ENCODE assay signal across 8 mouse cellular contexts in the genomic region with DNA sequence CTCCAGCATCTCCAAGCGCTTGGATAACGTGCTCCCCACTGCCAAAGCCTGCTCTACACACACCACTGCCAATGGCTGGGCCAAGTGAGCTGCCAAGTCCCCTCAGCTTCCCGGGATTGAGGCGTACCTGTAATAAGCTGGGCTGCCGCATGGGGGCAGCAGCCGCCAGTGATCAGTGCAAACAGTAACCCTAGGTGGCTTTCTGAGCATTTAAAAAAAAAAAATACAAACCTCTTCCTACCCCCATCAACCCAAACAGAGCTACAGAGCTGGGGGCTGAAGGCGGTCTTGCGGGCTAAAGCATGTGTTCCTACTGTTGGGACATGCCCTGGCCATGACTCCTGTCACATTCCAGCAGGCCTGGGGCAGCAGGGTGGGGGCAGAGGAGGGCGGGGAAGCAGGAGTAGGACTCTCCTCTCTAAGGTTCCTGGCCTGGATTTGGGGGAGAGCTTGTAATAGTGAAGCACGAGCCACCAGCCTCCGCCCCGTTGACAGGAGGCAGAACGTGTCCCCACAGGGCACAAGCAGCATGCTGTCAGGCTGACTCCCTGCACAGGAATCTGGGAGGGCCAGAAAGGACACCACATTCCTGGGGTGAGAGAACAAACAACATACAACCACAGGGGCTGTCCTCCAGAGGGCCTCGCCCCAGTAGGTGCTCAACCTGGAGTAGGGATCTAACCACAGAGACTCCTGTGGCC. TPM values are rescaled to one million over a fixed set of nuclear protein-coding genes. Genes with fewer than 3 reads are reported as not detected.
A peak's percentile ranks its signal among the peaks of the same experiment; 100 is the strongest.
DNase-seq lines count a peak whose midpoint lies in the region; ATAC-seq and TF ChIP-seq lines count a peak whose summit lies in the region.

No protein-coding gene starts in this region.

- peak; percentile 37 for ATAC-seq in heart, embryonic 16.5 days (replicated peaks; ENCODE audit: extremely low read depth, insufficient read depth, low FRiP score)
- no peak for ATAC-seq in liver, embryonic 14.5 days (ENCODE audit: insufficient read depth)
- no peak for ATAC-seq in neural tube, embryonic 11.5 days (ENCODE audit: insufficient read depth, low FRiP score, low TSS enrichment)

- no peak overlapping the region for H3K9ac ChIP-seq in heart, embryonic 16.5 days (ENCODE audit: low read length)
- no peak overlapping the region for H3K9ac ChIP-seq in liver, embryonic 14.5 days (replicated peaks)
- no peak overlapping the region for H3K9ac ChIP-seq in neural tube, embryonic 11.5 days (ENCODE audit: low read length)

- no peak for TF ChIP-seq POLR2A in embryonic fibroblast, embryonic 13.5 days (IDR thresholded peaks at IDR 0.05; ENCODE audit: low read depth, low read length)
- no peak for TF ChIP-seq POLR2A in thymus, adult 2 months (IDR thresholded peaks at IDR 0.05; ENCODE audit: control insufficient read depth, extremely low read depth, insufficient read depth, low read length, poor library complexity)

- no peak overlapping the region for H3K4me2 ChIP-seq in heart, embryonic 16.5 days (ENCODE audit: low read depth, low read length)
- H3K4me2 ChIP-seq in liver, embryonic 14.5 days (ENCODE audit: low read depth), result no peak overlapping the region
- no peak overlapping the region for H3K4me2 ChIP-seq in neural tube, embryonic 11.5 days (ENCODE audit: low read depth)

- TF ChIP-seq EP300 in liver, embryonic 14.5 days (IDR thresholded peaks at IDR 0.05; ENCODE audit: low read depth), result no peak

- H3K4me3 ChIP-seq in embryonic fibroblast, embryonic 13.5 days (ENCODE audit: insufficient read depth, low read length), result no peak overlapping the region
- no peak overlapping the region for H3K4me3 ChIP-seq in heart, embryonic 16.5 days (ENCODE audit: low read length)
- H3K4me3 ChIP-seq in liver, embryonic 14.5 days (ENCODE audit: insufficient read depth in 1 of 2, low read depth in 2 of 2, low read length in 2 of 2), result no peak overlapping the region
- H3K4me3 ChIP-seq in neural tube, embryonic 11.5 days (ENCODE audit: low read depth, low read length), result no peak overlapping the region
- H3K4me3 ChIP-seq in thymus, adult 2 months (ENCODE audit: control insufficient read depth, insufficient read depth, low read length), result no peak overlapping the region

- no peaks in the 10 kb centered on the region for H3K27me3 ChIP-seq in heart, embryonic 16.5 days (ENCODE audit: control insufficient read depth, insufficient read depth, low read length)
- H3K27me3 ChIP-seq in liver, embryonic 14.5 days (ENCODE audit: control insufficient read depth, insufficient read depth, low read length), result no peaks in the 10 kb centered on the region
- no peaks in the 10 kb centered on the region for H3K27me3 ChIP-seq in neural tube, embryonic 11.5 days (ENCODE audit: control insufficient read depth, insufficient read depth, low read length)
- no peaks in the 10 kb centered on the region for H3K27me3 ChIP-seq in thymus, adult 2 months (ENCODE audit: control insufficient read depth, insufficient read depth, low read length)

- H3K4me1 ChIP-seq in embryonic fibroblast, embryonic 13.5 days (ENCODE audit: control insufficient read depth, insufficient read depth, low read length), result peaks cover 28% of the 10 kb centered on the region
- H3K4me1 ChIP-seq in heart, embryonic 16.5 days (ENCODE audit: control insufficient read depth, insufficient read depth, low read length), result peaks cover 25% of the 10 kb centered on the region
- H3K4me1 ChIP-seq in liver, embryonic 14.5 days (replicated peaks; ENCODE audit: control insufficient read depth in 2 of 2, insufficient read depth in 2 of 2, low read length in 1 of 2), result no peaks in the 10 kb centered on the region
- H3K4me1 ChIP-seq in neural tube, embryonic 11.5 days (ENCODE audit: control insufficient read depth, insufficient read depth, low read length), result no peaks in the 10 kb centered on the region
- no peaks in the 10 kb centered on the region for H3K4me1 ChIP-seq in thymus, adult 2 months (replicated peaks; ENCODE audit: control insufficient read depth, insufficient read depth, low read length)

- 17% methylated on average over 14 of the region's 14 CpGs for WGBS in heart, embryonic 16.5 days
- WGBS in liver, embryonic 14.5 days (ENCODE audit: insufficient replicate concordance), result 30% methylated on average over 14 of the region's 14 CpGs
- 33% methylated on average over 14 of the region's 14 CpGs for WGBS in neural tube, embryonic 11.5 days
- 50% methylated on average over 14 of the region's 14 CpGs for WGBS in thymus, adult 2 months

- peak; percentile 58; the same call in 1 of the 2 replicates for TF ChIP-seq CTCF in embryonic fibroblast, embryonic 13.5 days (IDR thresholded peaks at IDR 0.05; ENCODE audit: borderline replicate concordance, insufficient read depth, low read length)
- TF ChIP-seq CTCF in liver, embryonic 14.5 days (IDR thresholded peaks at IDR 0.05; ENCODE audit: low read depth), result peak; percentile 91
- TF ChIP-seq CTCF in thymus, adult 2 months (IDR thresholded peaks at IDR 0.05; ENCODE audit: borderline replicate concordance, control insufficient read depth, extremely low read depth, insufficient read depth, low read length, poor library complexity), result peak; percentile 74

- peaks cover 41% of the 10 kb centered on the region for H3K36me3 ChIP-seq in heart, embryonic 16.5 days (ENCODE audit: control insufficient read depth, insufficient read depth)
- H3K36me3 ChIP-seq in liver, embryonic 14.5 days (replicated peaks; ENCODE audit: control insufficient read depth, insufficient read depth, low read depth), result peaks cover 13% of the 10 kb centered on the region
- H3K36me3 ChIP-seq in neural tube, embryonic 11.5 days (ENCODE audit: control insufficient read depth, insufficient read depth, low read length), result peaks cover 18% of the 10 kb centered on the region
- H3K36me3 ChIP-seq in thymus, adult 2 months (ENCODE audit: control insufficient read depth, insufficient read depth, low read length), result peaks cover 32% of the 10 kb centered on the region

- peak overlapping the region; percentile 44 for H3K27ac ChIP-seq in embryonic fibroblast, embryonic 13.5 days (ENCODE audit: insufficient read depth, low read length)
- H3K27ac ChIP-seq in heart, embryonic 16.5 days (ENCODE audit: low read length), result peak overlapping the region; percentile 2
- H3K27ac ChIP-seq in liver, embryonic 14.5 days, result no peak overlapping the region
- H3K27ac ChIP-seq in neural tube, embryonic 11.5 days (ENCODE audit: low read depth, low read length), result no peak overlapping the region
- no peak overlapping the region for H3K27ac ChIP-seq in thymus, adult 2 months (ENCODE audit: control insufficient read depth, insufficient read depth, low read length)

- peak; percentile 75 for DNase-seq in CD4-positive helper T cell, adult 2 months (ENCODE audit: low read depth, low spot score)
- peak; percentile 79 to 88 for DNase-seq in adrenal gland, postnatal 36 days
- DNase-seq in kidney, postnatal 25 days, result peak; percentile 77 to 80
- no peak for DNase-seq in liver, embryonic 14.5 days (ENCODE audit: low read depth in 3 of 3, low spot score in 3 of 3)
- peak; percentile 86 for DNase-seq in neural tube, embryonic 11.5 days (ENCODE audit: low spot score)
- DNase-seq in thymus, adult 2 months, result peak; percentile 76

- no peaks in the 10 kb centered on the region for H3K9me3 ChIP-seq in heart, embryonic 16.5 days (replicated peaks; ENCODE audit: control insufficient read depth, low read length)
- no peaks in the 10 kb centered on the region for H3K9me3 ChIP-seq in liver, embryonic 14.5 days (ENCODE audit: control insufficient read depth, low read length)
- no peaks in the 10 kb centered on the region for H3K9me3 ChIP-seq in neural tube, embryonic 11.5 days (ENCODE audit: control insufficient read depth, low read length)

RNA-seq across cellular contexts. Expression of a gene that starts 12.7 kb away (rescaled TPM):
- total RNA-seq in adrenal gland, postnatal 36 days (2021), result 1 to 10 TPM; 5.4 to 8.9 TPM
- polyA plus RNA-seq in embryonic fibroblast, embryonic 13.5 days (2011; ENCODE audit: insufficient read length, low read depth, missing spikeins), result 1.6 and 3.5 TPM in 2 replicates
- 0.64 and 0.68 TPM in 2 replicates for polyA plus RNA-seq in heart, embryonic 16.5 days (2015; fragmentation: Nextera tagmentation; extraction: Ambion mirVana)
- polyA plus RNA-seq in liver, embryonic 14.5 days (2012; rRNA removed), result 0.11 and 0.17 TPM in 2 replicates
- polyA plus RNA-seq in liver, embryonic 14.5 days (2014; fragmentation: Nextera tagmentation; extraction: Ambion mirVana), result 0.08 TPM in 1 of 2 replicates, not detected in the other
- 1.7 and 2.8 TPM in 2 replicates for polyA plus RNA-seq in neural tube, embryonic 11.5 days (2014; fragmentation: Nextera tagmentation; extraction: Ambion mirVana)
- polyA plus RNA-seq in thymus, adult 2 months (2012; rRNA removed), result 4.2 and 5.3 TPM in 2 replicates

RNA-seq across cellular contexts. Expression of a gene that starts 16.8 kb away (rescaled TPM):
- 10 to 100 TPM; 46.1 to 49.9 TPM for total RNA-seq in adrenal gland, postnatal 36 days (2021)
- 60.8 and 63.2 TPM in 2 replicates for polyA plus RNA-seq in embryonic fibroblast, embryonic 13.5 days (2011; ENCODE audit: insufficient read length, low read depth, missing spikeins)
- 42.5 and 45.3 TPM in 2 replicates for polyA plus RNA-seq in heart, embryonic 16.5 days (2015; fragmentation: Nextera tagmentation; extraction: Ambion mirVana)
- polyA plus RNA-seq in liver, embryonic 14.5 days (2012; rRNA removed), result 11.0 and 12.0 TPM in 2 replicates
- 7.7 and 8.5 TPM in 2 replicates for polyA plus RNA-seq in liver, embryonic 14.5 days (2014; fragmentation: Nextera tagmentation; extraction: Ambion mirVana)
- polyA plus RNA-seq in neural tube, embryonic 11.5 days (2014; fragmentation: Nextera tagmentation; extraction: Ambion mirVana), result 47.6 and 48.8 TPM in 2 replicates
- polyA plus RNA-seq in thymus, adult 2 months (2012; rRNA removed), result 98.7 and 106 TPM in 2 replicates

RNA-seq across cellular contexts. Expression of a gene that starts 18.2 kb away (rescaled TPM):
- 100 to 1,000 TPM; 137 to 176 TPM for total RNA-seq in adrenal gland, postnatal 36 days (2021)
- 114 and 133 TPM in 2 replicates for polyA plus RNA-seq in embryonic fibroblast, embryonic 13.5 days (2011; ENCODE audit: insufficient read length, low read depth, missing spikeins)
- 78.4 and 89.3 TPM in 2 replicates for polyA plus RNA-seq in heart, embryonic 16.5 days (2015; fragmentation: Nextera tagmentation; extraction: Ambion mirVana)
- polyA plus RNA-seq in liver, embryonic 14.5 days (2012; rRNA removed), result 22.4 and 23.2 TPM in 2 replicates
- 38.1 and 42.5 TPM in 2 replicates for polyA plus RNA-seq in liver, embryonic 14.5 days (2014; fragmentation: Nextera tagmentation; extraction: Ambion mirVana)
- polyA plus RNA-seq in neural tube, embryonic 11.5 days (2014; fragmentation: Nextera tagmentation; extraction: Ambion mirVana), result 79.4 and 89.9 TPM in 2 replicates
- 250 and 292 TPM in 2 replicates for polyA plus RNA-seq in thymus, adult 2 months (2012; rRNA removed)

RNA-seq across cellular contexts. Expression of a gene that starts 18.2 kb away (rescaled TPM):
- total RNA-seq in adrenal gland, postnatal 36 days (2021), result 100 to 1,000 TPM in 1 of 2 experiments, 10 to 100 TPM in 1; 97.8 to 119 TPM
- 61.1 and 63.6 TPM in 2 replicates for polyA plus RNA-seq in embryonic fibroblast, embryonic 13.5 days (2011; ENCODE audit: insufficient read length, low read depth, missing spikeins)
- polyA plus RNA-seq in heart, embryonic 16.5 days (2015; fragmentation: Nextera tagmentation; extraction: Ambion mirVana), result 46.3 and 47.8 TPM in 2 replicates
- 29.7 and 40.8 TPM in 2 replicates for polyA plus RNA-seq in liver, embryonic 14.5 days (2012; rRNA removed)
- 37.3 and 42.5 TPM in 2 replicates for polyA plus RNA-seq in liver, embryonic 14.5 days (2014; fragmentation: Nextera tagmentation; extraction: Ambion mirVana)
- 105 TPM in 2 replicates for polyA plus RNA-seq in neural tube, embryonic 11.5 days (2014; fragmentation: Nextera tagmentation; extraction: Ambion mirVana)
- 52.6 and 60.6 TPM in 2 replicates for polyA plus RNA-seq in thymus, adult 2 months (2012; rRNA removed)

RNA-seq across cellular contexts. Expression of a gene that starts 31.2 kb away (rescaled TPM):
- total RNA-seq in adrenal gland, postnatal 36 days (2021), result under 1 TPM in 1 of 2 experiments, not detected in 1; 0.33 TPM
- polyA plus RNA-seq in embryonic fibroblast, embryonic 13.5 days (2011; ENCODE audit: insufficient read length, low read depth, missing spikeins), result 2.6 and 3.3 TPM in 2 replicates
- polyA plus RNA-seq in heart, embryonic 16.5 days (2015; fragmentation: Nextera tagmentation; extraction: Ambion mirVana), result 1.3 and 1.4 TPM in 2 replicates
- polyA plus RNA-seq in liver, embryonic 14.5 days (2012; rRNA removed), result 0.02 and 0.13 TPM in 2 replicates
- not detected in 2 replicates for polyA plus RNA-seq in liver, embryonic 14.5 days (2014; fragmentation: Nextera tagmentation; extraction: Ambion mirVana)
- polyA plus RNA-seq in neural tube, embryonic 11.5 days (2014; fragmentation: Nextera tagmentation; extraction: Ambion mirVana), result 1.1 and 1.3 TPM in 2 replicates
- 8.5 and 11.3 TPM in 2 replicates for polyA plus RNA-seq in thymus, adult 2 months (2012; rRNA removed)

Comparison
In these comparisons a context has a peak if more than half of its experiments do, and no peak if none do; other contexts are left out.
1. DNase-seq: peak in CD4-positive helper T cell, adult 2 months (single experiment), adrenal gland, postnatal 36 days (2 of 2), kidney, postnatal 25 days (2 of 2), neural tube, embryonic 11.5 days (single experiment) and thymus, adult 2 months (single experiment); none in liver, embryonic 14.5 days (0 of 3).
2. H3K27ac ChIP-seq: peak in embryonic fibroblast, embryonic 13.5 days (single experiment) and heart, embryonic 16.5 days (single experiment); none in liver, embryonic 14.5 days (single experiment), neural tube, embryonic 11.5 days (single experiment) and thymus, adult 2 months (single experiment).
3. Peak in every context shown above with its lines, with median percentiles within 50 percentile points of each other: CTCF ChIP-seq.